Mouse (Mus musculus): ENCODE results near the gene Asxl1. TPM values are rescaled to one million over a fixed set of nuclear protein-coding genes. Genes with fewer than 3 reads are reported as not detected.

The Asxl1 gene
- polyA plus RNA-seq, 1 experiment from 2014 or later, result 14.2 TPM

DNA sequence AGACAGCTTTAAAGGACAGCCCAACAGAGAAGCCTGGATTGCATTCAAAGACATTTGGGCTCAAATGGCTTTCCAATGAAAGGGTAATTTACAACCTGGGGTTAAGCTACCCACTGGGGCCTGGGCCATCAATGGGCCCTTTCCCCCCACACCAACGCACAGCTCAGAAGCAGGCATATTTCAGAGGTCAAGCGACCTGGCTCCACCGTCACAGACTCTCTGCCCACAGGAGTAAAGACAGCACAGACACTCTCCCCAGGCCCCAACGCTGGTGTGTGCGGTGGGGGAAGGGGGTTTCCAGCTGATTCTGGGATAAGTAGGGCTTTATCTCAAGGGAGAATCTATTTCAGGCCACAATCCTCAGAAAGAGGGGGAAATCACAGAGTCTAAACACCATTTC, 97.1 kb downstream of the Asxl1 start:
- 3% methylated on average over 5 of the region's 5 CpGs for WGBS
- Histone ChIP-seq H3K27ac (peak overlapping the region; percentile 91), H3K9me3 (no peaks in the 10 kb centered on the region), H3K27me3 (ENCODE audit: poor library complexity, severe bottlenecking) (peaks cover 12% of the 10 kb centered on the region), H3K4me3 (peak overlapping the region; percentile 81), H3K4me1 (peaks cover 76% of the 10 kb centered on the region), H3K36me3 (replicated peaks) (no peaks in the 10 kb centered on the region)
- no peak for DNase-seq (ENCODE audit: extremely low spot score, low spot score)

DNA sequence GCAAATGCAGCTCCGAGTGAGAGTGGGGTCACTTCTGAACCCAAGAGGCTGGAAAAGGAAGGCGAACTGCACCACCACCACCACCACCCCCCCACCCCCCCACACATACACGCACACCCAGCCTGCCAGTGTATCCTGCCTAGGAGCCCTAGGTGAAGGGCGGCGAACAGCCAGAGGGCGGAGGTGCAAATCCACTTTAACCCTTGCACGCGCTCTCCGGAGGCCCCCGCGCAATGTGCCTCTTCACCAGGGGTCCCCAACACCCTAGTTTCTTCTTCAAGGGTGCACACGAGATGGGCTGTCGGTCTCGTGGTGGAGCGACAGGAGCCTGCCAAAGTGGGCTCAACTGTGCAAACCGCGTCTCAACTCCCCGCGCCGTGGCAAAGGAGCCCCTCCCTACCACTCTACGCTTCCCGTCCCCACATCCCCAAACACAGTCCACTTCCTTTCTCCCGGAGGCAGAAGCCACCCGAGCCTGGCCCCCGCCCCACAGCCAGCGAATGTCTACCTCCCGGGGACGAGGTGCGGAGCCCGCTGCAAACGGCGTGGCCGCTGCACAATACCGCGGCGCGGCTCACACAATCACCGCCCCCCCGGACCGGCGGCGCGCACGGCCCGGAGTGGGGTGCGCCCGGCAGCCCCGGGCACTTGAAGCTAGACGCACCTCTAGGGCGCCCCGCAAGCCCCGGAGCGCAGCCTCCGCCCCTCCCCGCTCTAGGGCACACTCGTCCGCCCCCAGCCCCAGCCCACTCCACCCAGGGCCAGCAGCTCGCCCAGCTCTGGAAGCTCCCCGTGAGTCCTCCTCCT, 98.0 kb downstream of the Asxl1 start:
- Histone ChIP-seq H3K9me3 (no peaks in the 10 kb centered on the region), H3K27ac (peak overlapping the region; percentile 91), H3K27me3 (ENCODE audit: poor library complexity, severe bottlenecking) (peaks cover 16% of the 10 kb centered on the region), H3K36me3 (replicated peaks) (no peaks in the 10 kb centered on the region), H3K4me1 (peaks cover 69% of the 10 kb centered on the region), H3K4me3 (peak overlapping the region; percentile 81)
- under 1% methylated on average over 59 of the region's 59 CpGs for WGBS
- DNase-seq (ENCODE audit: extremely low spot score, low spot score), result peak; percentile 51

DNA sequence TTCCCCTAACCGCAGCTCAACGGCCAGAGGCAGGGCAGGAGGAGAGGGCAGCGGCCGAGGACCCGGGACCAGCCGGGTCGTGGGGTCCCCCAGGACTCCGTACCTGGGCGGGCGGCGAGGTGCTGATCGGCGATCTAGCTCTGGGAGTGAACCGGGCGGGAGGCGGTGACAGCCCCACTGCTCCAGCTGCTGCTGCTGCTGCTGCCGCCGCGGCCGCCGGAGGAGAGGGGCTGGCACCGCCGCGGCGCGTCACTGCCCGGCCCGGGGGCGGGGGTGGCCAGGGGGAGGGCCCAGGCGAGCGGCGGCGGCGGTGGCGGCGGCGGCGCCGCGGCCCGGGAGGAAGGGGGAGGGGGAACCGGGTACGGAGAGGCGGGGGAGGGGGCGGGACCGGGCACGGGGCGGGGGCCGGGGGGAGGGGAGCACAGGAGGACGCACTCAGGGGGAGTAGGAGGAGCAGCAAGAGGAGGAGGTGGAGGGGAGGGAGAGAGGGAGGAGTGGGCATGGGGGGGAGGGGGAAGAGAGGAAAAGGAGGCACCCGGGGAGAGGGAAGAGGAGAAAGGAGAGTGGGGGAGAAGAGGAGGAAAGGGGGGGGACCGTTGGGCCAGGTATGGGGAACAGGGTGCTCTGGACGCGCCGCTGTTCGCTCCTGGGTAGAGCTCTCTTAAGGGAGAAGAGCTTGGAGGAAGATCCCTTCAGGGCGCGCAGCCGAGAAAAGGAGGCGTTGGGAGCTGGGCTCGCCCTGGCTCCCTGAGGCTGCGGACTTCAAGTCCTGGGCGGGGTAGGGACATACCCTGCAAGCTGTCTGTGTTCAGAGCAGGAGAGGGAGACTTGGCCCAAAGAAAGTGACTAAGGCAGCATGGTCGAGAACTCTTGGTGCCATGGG, 98.9 kb downstream of the Asxl1 start:
- Histone ChIP-seq H3K4me1 (peaks cover 69% of the 10 kb centered on the region), H3K9me3 (no peaks in the 10 kb centered on the region), H3K4me3 (peak overlapping the region; percentile 81), H3K27me3 (ENCODE audit: poor library complexity, severe bottlenecking) (peaks cover 16% of the 10 kb centered on the region), H3K27ac (peak overlapping the region; percentile 91), H3K36me3 (replicated peaks) (no peaks in the 10 kb centered on the region)
- peak; percentile 79 for DNase-seq (ENCODE audit: extremely low spot score, low spot score)
- WGBS, result 0% methylated on average over 28 of the region's 64 CpGs

DNA sequence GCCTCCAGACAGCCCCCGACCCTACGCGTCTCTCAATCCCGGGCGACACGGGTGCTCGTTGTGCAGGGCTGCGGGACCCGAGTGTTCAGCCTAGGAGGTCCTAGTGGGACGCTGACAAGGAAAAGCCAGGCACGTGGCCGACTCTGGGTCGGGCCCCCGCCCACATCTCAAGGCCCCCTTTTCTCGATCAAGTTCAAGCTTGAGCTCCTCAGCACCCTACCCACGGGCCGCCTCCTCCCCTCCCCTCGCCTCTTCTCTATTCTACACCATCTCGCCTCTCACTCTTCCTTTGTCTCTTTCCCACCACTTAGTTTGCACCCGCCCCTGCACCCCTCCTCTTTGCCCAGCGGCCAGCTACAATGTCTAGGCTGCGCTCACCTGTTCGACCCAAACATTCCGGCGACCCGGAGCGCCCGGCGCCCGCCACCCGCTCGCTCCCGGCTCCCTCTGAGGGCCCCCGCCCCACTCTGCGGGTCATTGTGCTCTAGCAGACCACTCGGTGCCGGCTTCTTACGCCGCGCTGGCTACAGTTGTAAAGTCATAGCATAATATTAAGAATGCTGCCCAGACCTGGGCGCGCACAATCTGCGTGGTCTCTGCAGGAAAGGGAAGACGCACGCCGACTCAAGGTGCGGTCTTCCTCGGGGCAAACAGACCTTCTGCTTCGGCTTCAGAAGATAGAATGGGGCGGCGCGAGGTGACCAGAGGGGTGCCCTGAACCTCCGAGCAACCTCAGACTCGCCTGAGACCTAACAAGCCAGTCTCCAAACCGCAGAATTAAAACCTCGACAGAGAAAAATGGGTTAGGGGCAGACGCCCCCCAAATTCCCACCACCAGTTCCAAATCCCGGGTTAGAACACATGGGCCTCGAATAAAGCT, 99.7 kb downstream of the Asxl1 start:
- no peaks in the 10 kb centered on the region for H3K9me3 ChIP-seq
- H3K4me1 ChIP-seq, result peaks cover 69% of the 10 kb centered on the region
- WGBS, result under 1% methylated on average over 59 of the region's 59 CpGs

DNA sequence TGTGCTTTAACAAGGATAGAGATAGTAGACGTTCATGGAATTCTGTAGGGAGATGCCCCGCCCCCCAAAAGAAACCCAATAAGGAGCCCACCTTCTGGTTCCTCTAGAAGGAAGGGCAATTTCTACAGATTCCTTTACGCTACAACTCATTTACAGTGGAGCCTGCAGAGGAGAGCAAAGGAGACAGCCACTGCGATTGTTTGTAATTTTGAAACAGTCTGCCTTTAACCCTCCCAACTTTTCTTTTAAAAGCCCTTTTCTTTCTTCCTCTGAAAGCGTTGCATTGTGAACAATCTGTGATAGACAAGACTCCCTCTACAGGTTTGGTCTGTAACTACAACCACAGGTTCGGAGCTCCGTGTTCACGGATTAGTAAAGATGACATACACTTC, 100.4 kb downstream of the Asxl1 start:
- peak; percentile 61 for DNase-seq (ENCODE audit: extremely low spot score, low spot score)
- Histone ChIP-seq H3K27me3 (ENCODE audit: poor library complexity, severe bottlenecking) (peaks cover 16% of the 10 kb centered on the region), H3K4me3 (peak overlapping the region; percentile 81), H3K27ac (peak overlapping the region; percentile 91), H3K4me1 (peaks cover 65% of the 10 kb centered on the region), H3K9me3 (no peaks in the 10 kb centered on the region), H3K36me3 (replicated peaks) (no peaks in the 10 kb centered on the region)
- 0% methylated on average over 8 of the region's 8 CpGs for WGBS

More for the DNA sequence above, 99.7 kb downstream of the Asxl1 start:
- peaks cover 16% of the 10 kb centered on the region for H3K27me3 ChIP-seq (ENCODE audit: poor library complexity, severe bottlenecking)
- peak overlapping the region; percentile 91 for H3K27ac ChIP-seq
- peak; percentile 73 for DNase-seq (ENCODE audit: extremely low spot score, low spot score)
- H3K36me3 ChIP-seq (replicated peaks), result no peaks in the 10 kb centered on the region
- H3K4me3 ChIP-seq, result peak overlapping the region; percentile 81

DNA sequence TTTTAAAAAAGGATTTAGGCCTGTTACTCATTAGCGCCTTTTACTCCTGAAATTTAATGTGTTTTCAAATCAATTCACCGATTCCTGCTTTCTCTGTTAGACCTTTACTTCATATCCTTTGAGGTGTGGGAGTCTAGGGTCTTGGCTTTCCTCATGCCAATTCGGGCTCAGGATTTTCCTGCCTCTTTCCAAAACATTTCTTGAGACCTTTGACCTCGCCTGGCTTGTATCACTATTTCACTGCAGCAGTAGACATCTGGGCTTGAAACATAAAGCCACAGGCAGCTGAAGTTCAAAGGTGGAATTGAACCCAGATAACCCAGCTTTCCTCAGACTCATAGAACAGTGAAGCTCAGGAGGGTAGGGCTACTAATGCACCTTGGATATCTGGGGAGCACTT, 100.8 kb downstream of the Asxl1 start:
- peak overlapping the region; percentile 81 for H3K4me3 ChIP-seq
- no peak overlapping the region for H3K27ac ChIP-seq

DNA sequence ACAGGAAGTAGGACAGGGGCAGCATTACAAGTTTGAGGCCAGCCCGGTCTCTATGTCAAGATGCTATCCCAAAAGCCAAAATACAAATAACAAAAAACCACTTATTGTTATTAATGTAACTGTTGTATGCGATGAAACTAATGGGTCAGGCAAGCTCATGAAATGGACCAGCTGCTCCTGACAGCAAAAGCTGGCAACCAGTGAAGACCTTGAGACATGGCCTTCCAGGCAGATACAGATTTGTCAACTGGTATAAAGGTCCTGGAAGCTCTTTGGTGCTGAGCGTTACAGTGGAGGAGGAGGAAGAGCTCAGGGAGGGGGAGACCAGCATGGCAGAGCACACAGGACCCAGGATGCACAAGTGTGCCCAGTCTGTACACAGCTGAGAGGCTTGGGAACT, 102.1 kb downstream of the Asxl1 start:
- Histone ChIP-seq H3K36me3 (replicated peaks) (no peaks in the 10 kb centered on the region), H3K4me1 (peaks cover 48% of the 10 kb centered on the region), H3K27me3 (ENCODE audit: poor library complexity, severe bottlenecking) (peaks cover 16% of the 10 kb centered on the region), H3K27ac (no peak overlapping the region), H3K9me3 (no peaks in the 10 kb centered on the region), H3K4me3 (no peak overlapping the region)
- WGBS, result 89% methylated on average over 3 of the region's 3 CpGs
- no peak for DNase-seq (ENCODE audit: extremely low spot score, low spot score)

More for the DNA sequence above, 100.8 kb downstream of the Asxl1 start:
- Histone ChIP-seq H3K4me1 (peaks cover 60% of the 10 kb centered on the region), H3K27me3 (ENCODE audit: poor library complexity, severe bottlenecking) (peaks cover 16% of the 10 kb centered on the region), H3K9me3 (no peaks in the 10 kb centered on the region), H3K36me3 (replicated peaks) (no peaks in the 10 kb centered on the region)
- 20% methylated on average over 4 of the region's 4 CpGs for WGBS
- no peak for DNase-seq (ENCODE audit: extremely low spot score, low spot score)

DNA sequence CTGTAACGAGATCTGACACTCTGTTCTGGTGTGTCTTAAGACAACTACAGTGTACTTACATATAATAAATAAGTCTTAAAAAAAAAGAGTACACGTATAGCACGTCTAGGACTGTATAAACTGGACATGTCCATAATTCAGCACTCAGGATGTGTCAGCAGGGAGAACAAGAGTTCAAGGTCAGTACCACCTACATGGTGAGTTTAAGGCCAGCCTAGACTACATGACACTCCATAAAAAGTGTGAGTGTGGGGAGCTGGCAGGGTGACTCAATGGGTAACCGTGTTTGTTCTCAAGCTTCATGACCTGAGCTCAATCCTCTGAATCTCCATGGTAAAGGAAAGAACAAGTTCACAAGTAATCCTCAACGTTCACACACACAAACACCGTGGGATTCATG, 102.9 kb downstream of the Asxl1 start:
- Histone ChIP-seq H3K27me3 (ENCODE audit: poor library complexity, severe bottlenecking) (peaks cover 16% of the 10 kb centered on the region), H3K36me3 (replicated peaks) (no peaks in the 10 kb centered on the region), H3K9me3 (no peaks in the 10 kb centered on the region), H3K4me1 (peaks cover 40% of the 10 kb centered on the region), H3K4me3 (no peak overlapping the region), H3K27ac (no peak overlapping the region)
- 88% methylated on average over 6 of the region's 6 CpGs for WGBS
- DNase-seq (ENCODE audit: extremely low spot score, low spot score), result no peak

Other genes starting within 250 kb of the Asxl1 start
- 0.92 and 1.5 TPM in 2 replicates for gene Hck, start 237.4 kb upstream of the Asxl1 start, polyA plus RNA-seq (2016; fragmentation: Nextera tagmentation; extraction: Ambion mirVana)
- gene Tm9sf4, start 184.5 kb upstream of the Asxl1 start, polyA plus RNA-seq (2016; fragmentation: Nextera tagmentation; extraction: Ambion mirVana), result 65.3 and 66.0 TPM in 2 replicates
- gene Tspyl3, start 120.4 kb upstream of the Asxl1 start, polyA plus RNA-seq (2016; fragmentation: Nextera tagmentation; extraction: Ambion mirVana), result 5.0 and 5.4 TPM in 2 replicates
- 30.5 and 31.7 TPM in 2 replicates for gene Plagl2, start 104.4 kb upstream of the Asxl1 start, polyA plus RNA-seq (2016; fragmentation: Nextera tagmentation; extraction: Ambion mirVana)
- 5.9 and 6.4 TPM in 2 replicates for gene Pofut1, start 104.3 kb upstream of the Asxl1 start, polyA plus RNA-seq (2016; fragmentation: Nextera tagmentation; extraction: Ambion mirVana)
- 6.2 and 6.9 TPM in 2 replicates for gene Kif3b, start 54.4 kb upstream of the Asxl1 start, polyA plus RNA-seq (2016; fragmentation: Nextera tagmentation; extraction: Ambion mirVana)
- not detected in 2 replicates for gene 4930404H24Rik, start 147.0 kb downstream of the Asxl1 start, polyA plus RNA-seq (2016; fragmentation: Nextera tagmentation; extraction: Ambion mirVana)
- 11.7 and 12.3 TPM in 2 replicates for gene Nol4l, start 184.1 kb downstream of the Asxl1 start, polyA plus RNA-seq (2016; fragmentation: Nextera tagmentation; extraction: Ambion mirVana)

All from forebrain, embryonic 10.5 days (tissue).